Mouse (Mus musculus): Measurements from ENCODE around the gene Frmpd2. TPM values are rescaled to one million over a fixed set of nuclear protein-coding genes. Genes with fewer than 3 reads are reported as not detected.

Gene Frmpd2
- total and polyA plus RNA-seq, 2 experiments: not detected

DNA sequence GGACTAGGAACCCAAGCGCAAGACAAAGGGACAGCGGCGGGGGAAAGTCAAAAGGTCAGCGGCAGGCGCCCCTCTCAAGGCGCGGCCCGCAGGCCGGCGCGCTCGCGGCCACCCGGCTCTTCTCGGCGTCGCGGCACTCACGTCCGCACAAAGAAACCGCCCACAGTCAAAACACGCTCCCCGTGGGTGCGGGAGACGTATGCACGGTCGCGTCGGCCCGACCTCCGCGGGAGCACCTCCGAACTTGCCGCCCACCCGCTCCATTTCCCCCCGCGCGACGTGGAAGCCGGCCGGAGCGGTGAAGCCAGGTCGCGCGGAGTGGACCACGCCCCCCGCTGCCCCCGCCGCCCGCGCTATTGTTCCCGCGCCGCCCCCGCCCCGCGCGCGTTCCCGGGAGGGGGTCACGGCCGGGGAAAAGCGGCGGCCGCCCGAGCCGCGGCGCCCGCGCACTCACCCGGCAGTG is 24.9 kb upstream of the Frmpd2 start:
- H3K9ac ChIP-seq (ENCODE audit: low read depth, low read length): peak overlapping the region; percentile 92
- no peak for DNase-seq (ENCODE audit: extremely low read depth, low read depth, low spot score)
- TF ChIP-seq CTCF (IDR thresholded peaks at IDR 0.05; ENCODE audit: low read depth, low read length): no peak
- H3K4me3 ChIP-seq (ENCODE audit: insufficient read depth, low read depth, low read length): peak overlapping the region; percentile 81
- H3K27me3 ChIP-seq (ENCODE audit: control insufficient read depth, insufficient read depth, low read length): no peaks in the 10 kb centered on the region
- H3K4me1 ChIP-seq (ENCODE audit: control insufficient read depth, insufficient read depth, low read length): peaks cover 6% of the 10 kb centered on the region
- H3K27ac ChIP-seq (replicated peaks; ENCODE audit: insufficient read depth, low read depth, low read length): peak overlapping the region; percentile 66
- 1% methylated on average over 72 of the region's 72 CpGs for WGBS
- H3K79me2 ChIP-seq (ENCODE audit: control insufficient read depth, insufficient read depth, low read length): peaks cover 16% of the 10 kb centered on the region; the same call in 1 of the 2 replicates
- no peaks in the 10 kb centered on the region for H3K36me3 ChIP-seq (ENCODE audit: control insufficient read depth, insufficient read depth, low read length)

DNA sequence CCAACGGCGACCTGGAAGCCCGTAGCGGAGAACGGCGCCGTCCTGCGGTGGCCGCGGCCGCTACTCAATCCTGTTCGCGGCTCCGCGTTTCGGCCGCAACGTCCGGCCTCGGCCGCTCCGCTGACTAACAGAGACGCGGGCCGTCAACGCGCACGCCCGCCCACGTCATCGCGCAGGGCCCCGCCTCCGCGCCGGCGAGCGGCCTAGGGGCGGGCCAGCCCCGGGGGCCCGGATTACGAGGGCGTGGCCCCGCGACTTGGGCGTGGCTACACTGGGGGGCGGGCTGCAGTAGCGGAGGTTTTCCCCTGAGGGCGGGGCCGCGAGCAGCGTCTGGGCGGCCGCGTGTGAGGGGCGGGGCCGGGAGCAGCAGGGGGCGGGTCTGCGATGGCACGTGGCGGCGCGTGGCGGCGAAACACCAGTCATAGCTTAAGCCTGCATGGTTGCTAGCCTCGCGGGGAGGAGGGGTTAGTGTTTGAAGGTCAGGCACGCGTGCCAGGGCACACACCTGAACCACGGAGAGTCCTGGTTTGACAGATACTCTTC is 24.4 kb upstream of the Frmpd2 start, which contains the start of gene Mapk8:
Mapk8 (minus strand) TSS at position 132 of the 543 bp plus-strand sequence.
- TF ChIP-seq POLR2A (IDR thresholded peaks at IDR 0.05; ENCODE audit: extremely low read depth, insufficient read depth, low read length): peak; percentile 85
- 0 out of 2 replicates have a peak, but pooled peaks have one; percentile 7 for TF ChIP-seq CTCF (IDR thresholded peaks at IDR 0.05; ENCODE audit: low read depth, low read length)
- Histone ChIP-seq H3K9ac (ENCODE audit: low read depth, low read length) (peak within 1 kb of the TSS; percentile 92), H3K4me3 (ENCODE audit: insufficient read depth, low read depth, low read length) (peak within 1 kb of the TSS; percentile 81), H3K27me3 (ENCODE audit: control insufficient read depth, insufficient read depth, low read length) (no peaks in the 10 kb centered on the region), H3K27ac (replicated peaks; ENCODE audit: insufficient read depth, low read depth, low read length) (peak within 1 kb of the TSS; percentile 66), H3K4me1 (ENCODE audit: control insufficient read depth, insufficient read depth, low read length) (peaks cover 6% of the 10 kb centered on the region), H3K36me3 (ENCODE audit: control insufficient read depth, insufficient read depth, low read length) (no peaks in the 10 kb centered on the region), H3K79me2 (ENCODE audit: control insufficient read depth, insufficient read depth, low read length) (peaks cover 14% of the 10 kb centered on the region; the same call in 1 of the 2 replicates)
- under 1% methylated on average over 59 of the region's 70 CpGs for WGBS
- peak; percentile 81 for DNase-seq (ENCODE audit: extremely low read depth, low read depth, low spot score)

DNA sequence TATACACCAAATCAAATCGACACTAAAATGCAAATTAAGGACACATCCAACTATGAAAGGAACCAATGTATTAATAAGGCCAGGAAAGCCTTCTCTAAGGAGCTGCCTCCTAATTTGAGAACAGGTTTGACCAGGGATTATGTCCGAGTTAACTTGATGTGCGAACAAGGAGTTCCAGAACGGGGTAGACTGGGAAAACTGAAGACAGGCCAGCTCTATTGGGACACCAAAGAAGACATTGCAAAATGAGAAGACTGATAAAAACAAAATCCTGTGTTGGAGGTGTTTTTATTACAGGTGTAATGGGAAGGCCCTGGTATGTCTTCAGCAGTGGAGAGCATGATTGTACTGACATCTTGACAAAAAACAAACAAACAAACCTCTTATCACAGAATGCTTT is 23.2 kb upstream of the Frmpd2 start:
- Histone ChIP-seq H3K36me3 (ENCODE audit: control insufficient read depth, insufficient read depth, low read length) (no peaks in the 10 kb centered on the region), H3K27me3 (ENCODE audit: control insufficient read depth, insufficient read depth, low read length) (no peaks in the 10 kb centered on the region), H3K9ac (ENCODE audit: low read depth, low read length) (no peak overlapping the region), H3K4me3 (ENCODE audit: insufficient read depth, low read depth, low read length) (no peak overlapping the region), H3K79me2 (ENCODE audit: control insufficient read depth, insufficient read depth, low read length) (peaks cover 14% of the 10 kb centered on the region; the same call in 1 of the 2 replicates), H3K4me1 (ENCODE audit: control insufficient read depth, insufficient read depth, low read length) (peaks cover 6% of the 10 kb centered on the region), H3K27ac (replicated peaks; ENCODE audit: insufficient read depth, low read depth, low read length) (no peak overlapping the region)
- DNase-seq (ENCODE audit: extremely low read depth, low read depth, low spot score): no peak
- no peak for TF ChIP-seq POLR2A (IDR thresholded peaks at IDR 0.05; ENCODE audit: extremely low read depth, insufficient read depth, low read length)
- TF ChIP-seq CTCF (IDR thresholded peaks at IDR 0.05; ENCODE audit: low read depth, low read length): no peak
- 95% methylated on average over 4 of the region's 4 CpGs for WGBS

DNA sequence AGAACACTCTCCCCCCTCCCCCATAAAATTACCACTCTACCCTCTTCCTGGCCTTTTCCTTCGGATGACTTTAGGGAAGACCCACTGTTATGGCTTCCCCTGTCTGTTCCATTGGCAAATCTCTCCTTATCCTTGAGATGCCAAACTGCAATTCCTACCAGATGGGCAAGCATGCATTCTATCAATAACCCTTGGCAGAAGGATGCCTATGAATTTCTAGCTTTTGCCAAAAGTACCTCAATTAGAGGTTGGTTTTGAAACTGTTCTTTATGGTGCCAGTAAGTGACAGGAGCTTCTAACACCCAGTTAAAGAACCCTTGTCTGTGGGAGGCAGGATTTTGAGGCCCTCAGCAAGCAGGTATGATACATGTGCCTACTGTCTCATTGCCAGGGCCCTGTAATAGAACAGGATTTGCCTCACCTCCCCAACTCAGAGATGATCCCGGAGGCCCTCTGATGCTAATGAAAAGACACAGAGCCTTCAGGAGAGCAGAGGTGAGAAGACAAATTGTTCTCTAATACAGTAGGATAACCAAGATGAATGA is 22.1 kb upstream of the Frmpd2 start:
- TF ChIP-seq CTCF (IDR thresholded peaks at IDR 0.05; ENCODE audit: low read depth, low read length) (no peak), POLR2A (IDR thresholded peaks at IDR 0.05; ENCODE audit: extremely low read depth, insufficient read depth, low read length) (no peak)
- WGBS: 89% methylated on average over 2 of the region's 2 CpGs
- peaks cover 5% of the 10 kb centered on the region for H3K4me1 ChIP-seq (ENCODE audit: control insufficient read depth, insufficient read depth, low read length)
- no peak overlapping the region for H3K9ac ChIP-seq (ENCODE audit: low read depth, low read length)
- H3K27ac ChIP-seq (replicated peaks; ENCODE audit: insufficient read depth, low read depth, low read length): no peak overlapping the region
- no peak for DNase-seq (ENCODE audit: extremely low read depth, low read depth, low spot score)
- no peak overlapping the region for H3K4me3 ChIP-seq (ENCODE audit: insufficient read depth, low read depth, low read length)
- no peaks in the 10 kb centered on the region for H3K27me3 ChIP-seq (ENCODE audit: control insufficient read depth, insufficient read depth, low read length)
- H3K36me3 ChIP-seq (ENCODE audit: control insufficient read depth, insufficient read depth, low read length): no peaks in the 10 kb centered on the region
- H3K79me2 ChIP-seq (ENCODE audit: control insufficient read depth, insufficient read depth, low read length): peaks cover 7% of the 10 kb centered on the region; the same call in 1 of the 2 replicates

DNA sequence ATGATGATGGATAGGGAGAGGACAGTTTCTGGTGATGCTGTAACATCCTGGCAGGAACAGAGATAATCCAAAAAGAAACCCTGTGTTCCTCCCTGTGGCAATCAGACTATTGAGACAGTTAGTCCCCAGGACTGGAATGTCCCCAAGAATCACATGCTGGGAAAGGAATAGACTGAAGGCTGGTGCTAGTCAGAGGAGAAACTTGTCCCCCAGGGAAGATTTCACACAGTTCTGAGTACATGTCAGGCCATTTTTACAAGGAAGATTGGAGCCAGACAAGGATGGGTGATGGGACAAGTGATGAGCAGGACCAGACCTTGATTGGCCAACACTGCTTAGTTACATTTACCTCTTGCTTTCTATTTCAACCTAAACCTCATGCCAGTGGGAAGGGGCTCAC is 21.2 kb upstream of the Frmpd2 start:
- DNase-seq (ENCODE audit: extremely low read depth, low read depth, low spot score): no peak
- Histone ChIP-seq H3K27me3 (ENCODE audit: control insufficient read depth, insufficient read depth, low read length) (no peaks in the 10 kb centered on the region), H3K9ac (ENCODE audit: low read depth, low read length) (no peak overlapping the region), H3K4me3 (ENCODE audit: insufficient read depth, low read depth, low read length) (no peak overlapping the region), H3K36me3 (ENCODE audit: control insufficient read depth, insufficient read depth, low read length) (no peaks in the 10 kb centered on the region), H3K4me1 (ENCODE audit: control insufficient read depth, insufficient read depth, low read length) (peaks cover 3% of the 10 kb centered on the region; the same call in 1 of the 2 replicates), H3K79me2 (ENCODE audit: control insufficient read depth, insufficient read depth, low read length) (peaks cover 4% of the 10 kb centered on the region; the same call in 1 of the 2 replicates), H3K27ac (replicated peaks; ENCODE audit: insufficient read depth, low read depth, low read length) (no peak overlapping the region)
- TF ChIP-seq CTCF (IDR thresholded peaks at IDR 0.05; ENCODE audit: low read depth, low read length) (no peak), POLR2A (IDR thresholded peaks at IDR 0.05; ENCODE audit: extremely low read depth, insufficient read depth, low read length) (no peak)

DNA sequence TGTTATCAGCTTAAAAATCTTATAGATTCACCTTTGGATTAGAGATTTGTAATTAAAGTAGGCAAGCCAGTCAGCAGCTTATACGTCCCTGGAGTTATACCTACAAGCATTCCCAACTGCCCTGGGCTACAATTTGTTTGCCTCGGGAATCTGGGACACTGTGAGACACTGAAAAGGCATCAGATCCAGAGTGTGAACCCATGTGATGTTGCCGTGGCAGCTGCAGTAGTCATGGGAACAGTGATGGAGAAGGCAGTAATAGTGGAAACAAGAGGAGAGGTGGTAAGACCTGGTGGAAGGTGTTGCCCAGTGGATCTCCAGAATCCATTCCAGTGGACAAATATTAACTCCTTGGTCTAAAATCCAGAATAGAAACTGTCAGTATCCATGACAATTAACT is 7.8 kb upstream of the Frmpd2 start:
- H3K4me1 ChIP-seq (ENCODE audit: control insufficient read depth, insufficient read depth, low read length): no peaks in the 10 kb centered on the region
- TF ChIP-seq POLR2A (IDR thresholded peaks at IDR 0.05; ENCODE audit: extremely low read depth, insufficient read depth, low read length) (no peak), CTCF (IDR thresholded peaks at IDR 0.05; ENCODE audit: low read depth, low read length) (no peak)
- H3K9ac ChIP-seq (ENCODE audit: low read depth, low read length): no peak overlapping the region
- no peak overlapping the region for H3K4me3 ChIP-seq (ENCODE audit: insufficient read depth, low read depth, low read length)
- H3K36me3 ChIP-seq (ENCODE audit: control insufficient read depth, insufficient read depth, low read length): no peaks in the 10 kb centered on the region
- no peaks in the 10 kb centered on the region for H3K27me3 ChIP-seq (ENCODE audit: control insufficient read depth, insufficient read depth, low read length)
- no peaks in the 10 kb centered on the region for H3K79me2 ChIP-seq (ENCODE audit: control insufficient read depth, insufficient read depth, low read length)
- no peak for DNase-seq (ENCODE audit: extremely low read depth, low read depth, low spot score)
- 75% methylated on average over 3 of the region's 3 CpGs for WGBS
- no peak overlapping the region for H3K27ac ChIP-seq (replicated peaks; ENCODE audit: insufficient read depth, low read depth, low read length)

All from liver, adult 2 months (tissue).